Mouse (Mus musculus) B cell, adult 62 days (primary cell): ENCODE measurements around the gene Zfp963. TPM values are rescaled to one million over a fixed set of nuclear protein-coding genes. Genes with fewer than 3 reads are reported as not detected.

Source experiments
- total RNA-seq: library from RNA; stranded (reverse); gene quantifications from 4 replicates; pipeline ENCODE4 v1.2.4, GENCODE M21; 2023

The Zfp963 gene
- total RNA-seq, result 3.5 to 3.8 TPM (median 3.8 TPM) in 4 replicates

DNA sequence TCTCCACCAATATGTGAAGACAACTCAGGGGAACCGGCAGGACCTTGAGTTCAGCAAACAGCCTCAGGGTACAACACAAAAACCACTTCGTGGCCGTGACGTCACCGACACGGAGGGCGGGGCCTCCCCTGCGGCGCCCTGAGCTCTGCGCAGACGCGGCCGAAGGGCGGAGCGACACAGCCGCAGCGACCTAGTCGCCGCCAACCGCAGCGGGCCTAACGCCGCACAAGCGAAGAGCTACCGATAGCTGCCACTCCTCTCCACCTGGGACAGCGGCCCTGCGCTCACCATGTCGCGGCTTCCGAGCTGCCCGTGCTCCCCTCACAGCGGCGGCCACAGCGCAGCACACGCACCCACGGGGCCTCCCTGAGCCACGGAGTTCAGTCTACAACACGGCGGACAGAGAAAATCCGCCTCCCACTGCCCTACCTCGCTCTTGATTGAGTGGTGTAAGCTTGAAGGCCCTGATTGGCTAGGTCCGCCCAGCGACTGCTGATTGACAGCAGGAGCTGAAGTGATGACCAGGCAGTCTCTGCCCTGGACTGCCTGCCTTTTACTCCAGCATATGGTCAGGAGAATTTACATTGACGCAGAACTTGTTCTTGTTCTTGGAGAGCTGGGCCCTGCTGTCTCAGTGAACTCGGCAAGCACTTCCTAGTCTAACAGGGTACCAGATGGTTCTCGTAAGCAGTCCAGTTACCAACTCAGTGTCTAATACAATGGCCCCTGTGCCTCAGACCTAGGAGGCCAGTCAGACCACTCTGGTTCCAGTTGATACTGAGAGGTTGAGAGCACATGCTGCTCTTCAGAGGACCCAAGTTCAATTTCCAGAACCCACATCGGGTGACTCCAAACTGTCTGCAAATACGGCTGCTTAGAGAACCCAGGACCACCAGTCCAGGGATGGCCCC lies at the start of gene Zfp963:
Gene Zfp963, minus strand, starts transcription at position 427 of the 911 bp plus-strand sequence.

DNA sequence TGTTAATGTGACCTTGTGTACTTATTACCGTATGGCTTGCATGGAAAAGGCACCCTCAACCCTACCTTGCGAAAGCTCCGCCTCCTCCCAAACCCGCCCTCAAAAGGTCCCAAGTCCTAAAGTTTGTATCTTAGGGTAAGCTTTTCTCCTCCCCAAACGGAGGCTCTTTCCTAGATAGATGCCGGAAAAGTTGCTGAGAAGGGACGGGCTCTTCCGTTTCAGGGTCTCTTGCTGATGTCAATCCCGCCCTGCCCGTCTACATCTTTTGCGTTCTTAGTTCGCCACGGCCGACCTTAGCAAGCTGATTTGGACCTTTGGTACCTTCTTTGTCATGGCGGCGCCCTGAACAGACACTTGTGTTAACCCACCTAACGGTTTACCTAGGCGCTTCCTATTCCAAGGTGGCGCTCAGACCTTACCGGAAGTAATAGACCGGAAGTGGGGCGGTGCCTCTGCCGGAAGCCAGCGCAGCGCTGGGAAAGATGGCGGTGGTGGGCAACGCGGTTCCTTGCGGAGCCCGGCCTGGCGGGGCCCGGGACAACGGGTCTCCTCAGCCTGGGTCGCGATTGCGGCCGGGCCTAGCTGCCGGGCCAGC lies 41.1 kb upstream of the Zfp963 start, which contains the start of the genes Atp13a1 and Zfp866:
Gene Atp13a1, plus strand, starts transcription at position 391 of the 595 bp plus-strand sequence.
Gene Zfp866, minus strand, starts transcription at position 406 of the 595 bp plus-strand sequence.

DNA sequence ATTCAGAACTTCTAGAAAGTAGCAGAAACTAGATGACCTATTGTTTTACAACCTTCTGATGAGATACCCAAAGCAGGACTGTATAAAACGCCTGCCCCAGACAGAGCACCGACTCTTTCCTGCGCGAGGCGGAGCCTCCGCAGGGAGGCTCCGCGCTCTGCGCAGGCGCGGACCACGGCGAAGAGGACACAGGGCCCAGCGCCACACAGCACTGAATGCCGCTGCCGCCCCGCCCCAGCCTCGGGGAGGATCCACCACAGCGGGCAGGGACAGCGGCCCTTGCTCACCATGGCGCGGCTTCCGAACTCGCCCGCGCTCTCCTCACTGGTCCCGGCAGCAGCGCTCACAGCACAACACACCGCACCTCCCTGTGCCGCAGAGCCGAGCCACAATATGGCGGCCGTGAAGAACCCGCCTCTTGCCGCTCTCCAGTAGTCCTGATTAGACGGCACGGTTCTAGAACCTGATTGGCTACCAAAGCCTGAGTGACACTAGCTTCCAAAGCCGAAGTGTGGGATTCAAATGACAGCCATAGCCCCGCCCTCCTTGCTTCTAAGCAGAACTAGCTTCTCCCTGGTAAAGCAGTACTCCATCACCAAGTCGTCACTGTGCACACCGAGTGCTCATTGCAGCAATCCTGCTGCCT lies 24.9 kb upstream of the Zfp963 start, which contains the start of gene Gm20422:
Gene Gm20422, minus strand, starts transcription at position 384 of the 646 bp plus-strand sequence.

DNA sequence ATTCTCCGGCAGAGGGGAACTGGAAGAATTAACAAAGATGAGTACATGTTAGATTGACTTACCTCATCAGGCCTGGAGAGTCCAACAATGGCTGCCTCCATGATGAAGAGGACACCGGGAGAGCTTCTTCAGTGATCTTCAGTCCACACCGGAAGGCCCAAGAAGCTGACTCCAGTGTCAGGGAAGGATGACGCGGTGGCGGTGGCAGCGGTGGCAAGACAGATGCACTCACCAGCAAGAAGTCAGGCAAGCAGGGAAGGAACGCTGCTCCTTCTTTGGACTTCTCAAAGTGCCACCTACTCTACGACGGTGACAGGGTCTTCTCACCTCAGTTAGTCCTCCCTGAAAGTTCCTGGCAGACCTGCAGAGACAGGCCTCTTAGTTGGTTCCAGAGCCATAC lies 39.1 kb downstream of the Zfp963 start, which contains the start of gene Zfp869:
Gene Zfp869, minus strand, starts transcription at position 101 of the 400 bp plus-strand sequence.

Other genes starting within 250 kb of the Zfp963 start
- gene Gm7697, start 227.0 kb downstream of the Zfp963 start, total RNA-seq, result not detected in 4 replicates
- 69.9 to 89.3 TPM (median 80.4 TPM) in 4 replicates for gene Zfp868, start 124.4 kb downstream of the Zfp963 start, total RNA-seq
- 0.75 to 1.6 TPM (median 1.00 TPM) in 4 replicates for gene Zfp964, start 95.5 kb downstream of the Zfp963 start, total RNA-seq
- 87.0 to 95.8 TPM (median 91.4 TPM) in 4 replicates for gene Zfp869, start 39.2 kb downstream of the Zfp963 start, total RNA-seq
- 1.1 to 2.0 TPM in 2 of 4 replicates, not detected in the others for gene Gm20422, start 24.9 kb upstream of the Zfp963 start, total RNA-seq
- gene Atp13a1, start 41.2 kb upstream of the Zfp963 start, total RNA-seq, result 53.7 to 63.4 TPM (median 56.4 TPM) in 4 replicates
- 20.8 to 25.2 TPM (median 21.7 TPM) in 4 replicates for gene Zfp866, start 41.2 kb upstream of the Zfp963 start, total RNA-seq
- 371 to 418 TPM (median 378 TPM) in 4 replicates for gene Gmip, start 58.7 kb upstream of the Zfp963 start, total RNA-seq
- gene Lpar2, start 72.5 kb upstream of the Zfp963 start, total RNA-seq, result 6.8 to 7.8 TPM (median 7.1 TPM) in 4 replicates
- 3.0 to 11.8 TPM (median 7.3 TPM) in 4 replicates for gene Pbx4, start 82.5 kb upstream of the Zfp963 start, total RNA-seq
- gene Cilp2, start 137.7 kb upstream of the Zfp963 start, total RNA-seq, result 0.18 to 0.21 TPM in 2 of 4 replicates, not detected in the others
- gene Tssk6, start 152.2 kb upstream of the Zfp963 start, total RNA-seq, result 0.46 to 1.8 TPM (median 0.86 TPM) in 4 replicates
- 46.4 to 56.3 TPM (median 47.7 TPM) in 4 replicates for gene Ndufa13, start 152.6 kb upstream of the Zfp963 start, total RNA-seq
- 0.97 TPM in 1 of 4 replicates, not detected in the others for gene Yjefn3, start 152.7 kb upstream of the Zfp963 start, total RNA-seq
- gene Gatad2a, start 246.4 kb upstream of the Zfp963 start, total RNA-seq, result 91.2 to 119 TPM (median 106 TPM) in 4 replicates